Mouse (Mus musculus) kidney, adult 2 months (tissue): Measurements from ENCODE around the gene Ccdc194. TPM values are rescaled to one million over a fixed set of nuclear protein-coding genes. Genes with fewer than 3 reads are reported as not detected.

Experiments used
- DNase-seq: peaks from one replicate; pipeline ENCODE4 v3.0.0; 2021
- H3K27ac ChIP-seq: fragments of 200-500 bp; 2 replicates; pipeline ENCODE4 v1.5.1; 2012; ENCODE audit warnings: low read depth, low read length, control low read depth, inconsistent platforms; ENCODE audit not compliant: insufficient read depth
- H3K27me3 ChIP-seq: fragments of 200-500 bp; replicated peaks from 2 replicates; pipeline ENCODE4 v1.6.1; 2012; ENCODE audit warnings: mild to moderate bottlenecking, moderate library complexity, low read length, inconsistent platforms; ENCODE audit not compliant: control insufficient read depth, insufficient read depth
- H3K36me3 ChIP-seq: fragments of 200-500 bp; 2 replicates; pipeline ENCODE4 v1.6.1; 2012; ENCODE audit warnings: mild to moderate bottlenecking, moderate library complexity, low read length, inconsistent platforms; ENCODE audit not compliant: control insufficient read depth, insufficient read depth
- H3K4me1 ChIP-seq: fragments of 200-500 bp; 2 replicates; pipeline ENCODE4 v1.6.1; 2011; ENCODE audit warnings: low read length; ENCODE audit not compliant: control insufficient read depth, insufficient read depth
- H3K4me3 ChIP-seq: fragments of 200-500 bp; 2 replicates; pipeline ENCODE4 v1.5.1; 2011; ENCODE audit warnings: mild to moderate bottlenecking, low read depth, low read length, control low read depth; ENCODE audit not compliant: insufficient read depth
- CTCF ChIP-seq: fragments of 200-500 bp; conservative IDR thresholded peaks from 2 replicates; pipeline ENCODE4 v1.5.1; 2011; ENCODE audit warnings: low read depth, mild to moderate bottlenecking, control low read depth, low read length, moderate library complexity, mixed read lengths; ENCODE audit not compliant: insufficient read depth, insufficient read length
- POLR2A ChIP-seq: fragments of 200-500 bp; IDR thresholded peaks from one replicate; pipeline ENCODE4 v1.6.1; 2011; ENCODE audit warnings: low read depth, low read length, control low read depth
- WGBS: fragments of 180-500 bp; shearing (Covaris S2); methylation state at CpG from one replicate; pipeline ENCODE4 v1.1.7; 2018; 5-methylcytosine and 5-hydroxymethylcytosine counted together
- polyA plus RNA-seq: library from polyadenylated mRNA; depleted of rRNA; stranded (reverse); fragments of >200 nt; gene quantifications from 2 replicates; pipeline ENCODE4 v1.2.3, GENCODE M21; 2012

The Ccdc194 gene
- polyA plus RNA-seq, 1 experiment: 0.09 TPM

GRCm38 (mm10) chr8:71561401-71561800 is 35.9 kb upstream of the Ccdc194 start:
- 9% methylated on average over 15 of the region's 15 CpGs for WGBS
- peak; percentile 72 for DNase-seq
- peaks cover 2% of the 10 kb centered on the region; the same call in 1 of the 2 replicates for H3K4me1 ChIP-seq
- no peaks in the 10 kb centered on the region for H3K36me3 ChIP-seq
- H3K27me3 ChIP-seq: no peaks in the 10 kb centered on the region
- H3K4me3 ChIP-seq: no peak overlapping the region
- peak; percentile 98 for TF ChIP-seq CTCF
- no peak for TF ChIP-seq POLR2A
- no peak overlapping the region for H3K27ac ChIP-seq

GRCm38 (mm10) chr8:71560765-71561164 is 35.3 kb upstream of the Ccdc194 start:
- H3K27me3 ChIP-seq: no peaks in the 10 kb centered on the region
- DNase-seq: no peak
- 91% methylated on average over 5 of the region's 5 CpGs for WGBS
- H3K27ac ChIP-seq: no peak overlapping the region
- H3K4me3 ChIP-seq: no peak overlapping the region
- TF ChIP-seq CTCF (no peak), POLR2A (no peak)
- peaks cover 2% of the 10 kb centered on the region; the same call in 1 of the 2 replicates for H3K4me1 ChIP-seq
- H3K36me3 ChIP-seq: no peaks in the 10 kb centered on the region

GRCm38 (mm10) chr8:71560071-71560470 is 34.6 kb upstream of the Ccdc194 start:
- Histone ChIP-seq H3K4me3 (no peak overlapping the region), H3K27ac (no peak overlapping the region), H3K27me3 (no peaks in the 10 kb centered on the region), H3K4me1 (peaks cover 2% of the 10 kb centered on the region; the same call in 1 of the 2 replicates), H3K36me3 (no peaks in the 10 kb centered on the region)
- DNase-seq: no peak
- WGBS: 85% methylated on average over 3 of the region's 3 CpGs
- TF ChIP-seq POLR2A (no peak), CTCF (no peak)

GRCm38 (mm10) chr8:71558958-71559690 is 33.6 kb upstream of the Ccdc194 start:
- WGBS: 5% methylated on average over 24 of the region's 24 CpGs
- TF ChIP-seq POLR2A (no peak), CTCF (no peak)
- peak; percentile 88 for DNase-seq
- Histone ChIP-seq H3K4me1 (peaks cover 2% of the 10 kb centered on the region; the same call in 1 of the 2 replicates), H3K36me3 (no peaks in the 10 kb centered on the region), H3K27me3 (no peaks in the 10 kb centered on the region), H3K27ac (0 out of 2 replicates have a peak overlapping the region, but pooled peaks have one; percentile 6), H3K4me3 (peak overlapping the region; percentile 62)

GRCm38 (mm10) chr8:71558071-71558957 is 32.8 kb upstream of the Ccdc194 start, which contains the start of gene Tmem221:
Gene Tmem221, minus strand, starts transcription at chr8:71558871.
- H3K4me3 ChIP-seq: peak within 1 kb of the TSS; percentile 62
- H3K27me3 ChIP-seq: no peaks in the 10 kb centered on the region
- WGBS: 6% methylated on average over 70 of the region's 70 CpGs
- H3K27ac ChIP-seq: 0 out of 2 replicates have a peak within 1 kb of the TSS, but pooled peaks have one; percentile 15
- peaks cover 2% of the 10 kb centered on the region; the same call in 1 of the 2 replicates for H3K4me1 ChIP-seq
- TF ChIP-seq POLR2A (no peak), CTCF (no peak)
- DNase-seq: no peak
- H3K36me3 ChIP-seq: no peaks in the 10 kb centered on the region

- no peaks in the 10 kb centered on the region for H3K27me3 ChIP-seq
- WGBS: 86% methylated on average over 2 of the region's 2 CpGs
- H3K4me3 ChIP-seq: no peak overlapping the region
- no peak for DNase-seq
- no peak overlapping the region for H3K27ac ChIP-seq
- TF ChIP-seq POLR2A: no peak
- TF ChIP-seq CTCF: no peak
- H3K4me1 ChIP-seq: no peaks in the 10 kb centered on the region
- no peaks in the 10 kb centered on the region for H3K36me3 ChIP-seq
These were observed 29.1 kb upstream of the Ccdc194 start for GRCm38 (mm10) chr8:71554644-71555043.
